Mouse (Mus musculus) mesoderm, embryonic 11.5 days (tissue): ENCODE data around the gene Birc6.
A peak's percentile ranks its signal among the peaks of the same experiment; 100 is the strongest.

Experiments
- DNase-seq: peaks from one replicate; pipeline ENCODE4 v3.0.0-alpha.2; 2012; ENCODE audit warnings: low read depth, low spot score

The Birc6 gene

DNA sequence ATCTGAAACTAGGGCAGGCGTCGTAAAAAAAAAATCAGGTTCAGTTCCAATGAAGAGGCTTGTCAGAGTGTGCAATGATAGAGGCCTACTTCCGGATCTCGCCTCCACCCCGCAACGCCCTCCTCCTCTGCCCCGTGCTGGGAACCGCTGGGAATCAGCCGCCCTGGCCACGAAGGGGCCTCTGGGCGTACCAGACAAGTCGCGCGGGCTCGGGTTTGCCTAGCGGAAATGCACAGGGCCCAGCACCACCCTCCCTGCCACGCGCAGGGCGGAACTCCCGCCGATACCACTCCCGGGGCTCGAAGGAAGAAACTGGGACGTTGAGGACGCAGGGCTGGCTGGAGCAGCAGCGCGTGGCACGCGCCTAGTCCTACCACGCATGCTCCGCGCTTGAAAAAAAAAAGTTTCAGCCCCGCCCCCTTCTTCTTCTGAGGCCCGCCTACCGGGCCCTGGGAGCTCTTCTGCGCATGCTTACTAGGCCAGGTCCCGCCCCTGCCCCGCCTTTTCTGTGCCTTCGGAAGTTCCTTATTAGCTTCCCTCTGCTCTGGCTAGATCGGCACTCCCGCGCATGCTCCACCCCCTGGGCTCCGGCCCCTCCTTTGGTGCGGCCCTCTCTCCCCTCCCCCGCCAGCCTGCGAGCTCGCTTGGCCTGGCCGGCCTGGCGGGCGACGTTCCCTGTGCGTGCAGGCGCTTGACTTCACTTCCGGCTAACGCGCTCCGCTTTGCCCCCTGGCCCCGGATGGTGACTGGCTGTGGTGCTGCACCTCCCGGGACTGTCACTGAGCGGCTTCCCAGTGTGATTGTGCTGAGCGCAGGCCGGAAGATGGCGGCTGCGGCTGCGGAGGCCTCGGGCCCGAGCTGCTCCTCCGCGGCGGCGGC lies at the start of gene Birc6:
TSS of gene Birc6 (plus strand) at position 567 of the 879 bp plus-strand sequence.
- peak; percentile 99 for DNase-seq

DNA sequence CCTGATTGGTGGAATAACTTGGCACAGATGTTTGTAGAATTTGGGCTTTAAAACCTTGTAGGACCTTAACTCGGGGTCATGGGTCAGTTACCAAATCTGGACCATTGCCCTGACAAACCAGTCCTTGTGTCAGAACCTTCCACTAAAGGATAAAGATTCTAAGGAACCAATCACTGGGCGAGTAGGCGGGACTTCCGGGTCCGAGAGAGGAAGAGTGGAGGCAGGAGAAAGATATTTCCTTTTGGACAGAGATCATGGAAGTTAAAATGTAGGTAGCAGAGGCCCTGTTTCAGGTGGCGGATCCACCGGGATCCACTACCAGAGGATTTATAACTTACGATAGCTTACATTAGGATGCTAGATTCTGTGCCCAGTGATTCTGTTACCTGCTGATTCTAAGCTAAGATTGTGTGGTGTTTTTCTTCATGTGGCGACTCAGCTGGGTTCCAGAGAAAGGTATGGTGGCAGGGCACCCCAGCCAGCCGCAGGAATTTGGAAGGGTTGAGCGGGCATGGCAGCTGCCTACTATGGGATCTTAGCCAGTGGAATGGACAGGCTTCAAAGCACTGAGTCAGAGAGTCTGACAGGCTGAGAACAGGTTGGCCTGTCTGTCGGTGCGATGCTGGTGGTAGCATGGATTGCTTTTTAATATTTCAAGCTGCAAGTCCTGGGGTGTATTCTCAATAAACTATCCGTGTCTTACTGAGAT lies 47.6 kb upstream of the Birc6 start:
- DNase-seq = no peak

DNA sequence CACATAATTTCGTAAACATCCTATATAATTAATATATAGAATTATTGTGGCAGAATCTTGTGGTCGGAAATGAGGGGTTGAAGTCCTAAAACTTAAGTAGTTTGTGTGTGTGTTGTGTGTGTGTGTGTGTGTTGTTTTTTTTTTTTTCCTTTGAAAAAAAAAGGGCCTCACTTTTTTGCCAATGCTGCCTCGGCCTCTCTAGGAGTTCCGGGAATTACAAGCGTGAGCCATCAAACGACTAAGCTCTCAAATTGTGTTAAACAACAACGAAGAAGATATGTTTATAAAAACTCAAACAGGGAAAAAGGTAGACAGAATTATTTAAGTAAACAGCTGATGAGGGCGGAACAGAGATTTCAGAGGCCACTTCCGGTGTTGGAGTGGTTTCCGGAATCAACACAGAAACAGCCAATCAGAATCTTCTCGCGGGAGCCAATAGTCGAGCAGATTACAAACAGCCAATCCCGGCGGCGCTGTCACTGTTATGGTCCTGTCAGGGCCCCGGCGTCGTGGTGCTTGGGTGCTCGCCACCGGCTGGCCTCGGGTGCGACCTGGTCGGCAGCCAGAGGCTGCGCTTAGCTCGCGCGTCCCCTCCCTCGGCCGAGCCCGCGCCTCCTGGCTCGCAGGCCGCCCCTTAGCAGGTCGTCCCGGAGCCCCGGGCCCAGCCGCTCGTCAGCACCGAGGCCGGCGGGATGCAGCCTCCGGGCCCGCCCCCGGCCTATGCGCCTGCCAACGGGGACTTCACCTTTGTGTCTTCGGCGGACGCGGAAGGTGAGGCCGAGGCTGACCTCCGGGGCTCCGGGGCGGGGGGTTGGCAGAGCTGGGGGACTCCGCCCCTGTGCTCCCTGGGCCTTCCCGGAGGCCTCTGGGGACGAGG lies 38.8 kb upstream of the Birc6 start, which contains the start of gene Yipf4:
TSS of gene Yipf4 (plus strand) at position 470 of the 877 bp plus-strand sequence.
- DNase-seq = peak; percentile 94

DNA sequence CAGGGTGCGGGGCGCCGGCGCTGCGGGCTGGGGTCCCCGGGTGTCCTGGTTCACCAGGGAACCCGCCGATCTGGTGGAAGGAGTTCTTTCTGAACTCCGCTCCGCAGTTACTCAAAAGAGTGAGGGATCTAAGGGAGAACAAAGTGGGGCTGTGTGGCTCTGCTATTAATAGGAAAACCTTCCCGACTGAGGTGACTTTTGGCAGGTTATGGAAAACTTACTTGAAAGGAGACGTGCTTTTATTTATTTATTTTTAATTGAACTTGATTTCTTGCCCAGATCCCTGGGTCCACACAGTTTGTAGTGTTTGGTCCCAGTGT lies 38.2 kb upstream of the Birc6 start:
- no peak for DNase-seq

DNA sequence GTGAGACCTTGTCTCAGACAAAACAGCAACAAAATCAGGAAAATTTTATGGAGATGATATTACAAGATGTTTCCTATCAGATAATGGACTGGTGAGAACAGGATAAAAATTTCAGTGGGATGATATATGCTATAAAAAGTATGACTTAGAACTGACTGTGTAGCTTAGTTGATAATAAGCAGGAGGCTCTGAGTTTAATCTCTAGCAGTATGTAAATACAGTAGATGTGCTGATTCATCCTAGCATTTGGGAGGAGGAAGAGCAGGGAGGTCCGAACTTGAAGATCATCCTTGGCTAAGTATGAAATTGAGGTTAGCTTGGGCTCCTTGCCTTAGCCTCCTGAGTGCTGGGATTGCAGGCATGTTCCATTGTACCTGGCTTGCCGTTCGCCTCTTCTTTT lies 36.5 kb upstream of the Birc6 start:
- no peak for DNase-seq

DNA sequence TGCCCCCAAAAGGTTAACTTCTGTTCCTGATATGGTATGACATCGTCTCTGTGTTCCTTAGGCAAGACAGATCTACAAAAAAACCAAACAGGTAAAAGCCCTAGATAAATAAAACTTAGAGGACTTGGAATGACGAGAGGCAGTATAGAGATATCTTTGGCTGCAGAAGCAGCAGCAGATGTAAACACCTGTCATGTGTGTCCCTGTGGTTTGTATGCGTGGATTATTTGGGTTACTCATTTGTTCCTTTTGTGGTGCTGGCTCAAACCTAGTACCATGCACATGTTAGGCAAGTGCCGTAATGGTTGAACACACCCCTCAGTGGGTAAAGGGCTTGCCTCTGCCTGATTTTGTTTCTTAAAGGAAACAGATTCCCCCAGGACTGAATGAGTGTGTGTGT lies 27.9 kb upstream of the Birc6 start:
- DNase-seq = no peak

DNA sequence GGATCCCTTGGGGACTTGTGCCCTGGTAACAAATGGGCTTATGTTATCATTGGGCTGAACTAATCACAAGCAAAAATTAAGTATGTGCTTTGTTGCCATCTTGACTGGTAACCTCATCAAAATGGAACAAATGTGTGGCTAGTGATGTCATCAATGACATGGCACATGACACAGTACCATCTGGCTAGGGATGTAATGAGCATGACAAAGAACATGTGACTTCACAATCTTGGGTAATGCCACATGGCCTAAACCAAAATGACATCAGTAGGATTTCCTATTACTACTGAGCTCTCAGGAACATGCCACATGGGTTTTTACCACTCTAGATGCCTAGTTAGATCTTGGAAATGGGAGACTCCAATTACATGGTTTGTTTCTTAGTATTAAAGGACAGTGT lies 27.0 kb upstream of the Birc6 start:
- DNase-seq = no peak

DNA sequence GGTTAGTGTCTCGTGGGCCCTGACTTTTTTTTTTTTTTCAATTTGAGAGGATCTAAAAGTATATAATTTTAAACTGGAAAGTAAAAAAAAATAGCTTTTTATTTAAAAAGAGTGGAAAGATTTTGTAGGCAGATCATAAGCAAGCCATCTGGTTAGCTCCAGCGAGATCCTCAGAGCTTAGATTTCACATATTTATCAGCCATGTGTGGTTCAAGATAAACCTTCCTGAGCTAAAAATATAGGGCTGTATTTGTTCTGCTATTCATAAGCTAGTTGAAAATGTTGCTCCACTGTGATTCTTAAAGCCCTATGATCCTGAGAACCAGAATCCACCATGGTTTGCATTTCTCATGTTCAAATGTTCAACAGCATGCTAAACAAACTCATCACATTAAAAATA lies 20.2 kb upstream of the Birc6 start:
- no peak for DNase-seq

DNA sequence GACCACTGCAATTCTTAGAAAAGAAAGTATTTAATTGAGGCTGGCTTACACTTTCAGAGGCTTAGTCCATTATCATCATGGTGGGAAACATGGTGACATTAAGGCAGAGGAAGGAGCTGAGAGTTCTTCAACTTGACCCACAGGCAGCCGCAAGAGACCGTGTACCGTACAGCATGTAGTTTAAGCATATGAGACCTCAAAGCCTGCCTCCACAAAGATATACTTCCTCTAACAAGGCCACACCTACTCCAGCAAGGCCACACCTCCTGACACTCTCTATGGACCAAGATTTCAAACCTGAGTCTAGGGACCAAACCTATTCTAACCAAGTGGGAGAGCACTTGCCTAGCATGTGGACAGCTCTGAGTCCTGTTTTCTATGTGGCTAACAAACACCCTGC lies 19.5 kb upstream of the Birc6 start:
- no peak for DNase-seq

DNA sequence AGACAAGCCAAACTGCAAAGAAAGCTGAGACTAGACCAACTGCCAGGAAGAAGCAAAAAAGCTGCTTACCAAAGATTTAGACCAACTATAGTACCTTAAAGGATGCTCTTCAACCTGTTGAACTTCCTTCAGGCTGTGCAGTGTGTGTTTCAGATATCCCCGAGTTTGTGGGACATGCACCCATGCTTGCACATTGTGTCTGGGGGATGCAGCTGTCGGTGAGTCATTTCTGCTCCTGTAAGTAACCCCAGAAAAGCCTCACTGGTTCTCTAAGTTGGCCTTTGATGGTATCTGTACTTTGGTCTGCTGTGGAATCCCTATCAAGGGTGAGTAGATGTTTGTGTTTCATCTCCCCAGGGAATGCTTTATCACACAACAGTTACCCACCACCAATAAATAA lies 15.8 kb upstream of the Birc6 start:
- no peak for DNase-seq

DNA sequence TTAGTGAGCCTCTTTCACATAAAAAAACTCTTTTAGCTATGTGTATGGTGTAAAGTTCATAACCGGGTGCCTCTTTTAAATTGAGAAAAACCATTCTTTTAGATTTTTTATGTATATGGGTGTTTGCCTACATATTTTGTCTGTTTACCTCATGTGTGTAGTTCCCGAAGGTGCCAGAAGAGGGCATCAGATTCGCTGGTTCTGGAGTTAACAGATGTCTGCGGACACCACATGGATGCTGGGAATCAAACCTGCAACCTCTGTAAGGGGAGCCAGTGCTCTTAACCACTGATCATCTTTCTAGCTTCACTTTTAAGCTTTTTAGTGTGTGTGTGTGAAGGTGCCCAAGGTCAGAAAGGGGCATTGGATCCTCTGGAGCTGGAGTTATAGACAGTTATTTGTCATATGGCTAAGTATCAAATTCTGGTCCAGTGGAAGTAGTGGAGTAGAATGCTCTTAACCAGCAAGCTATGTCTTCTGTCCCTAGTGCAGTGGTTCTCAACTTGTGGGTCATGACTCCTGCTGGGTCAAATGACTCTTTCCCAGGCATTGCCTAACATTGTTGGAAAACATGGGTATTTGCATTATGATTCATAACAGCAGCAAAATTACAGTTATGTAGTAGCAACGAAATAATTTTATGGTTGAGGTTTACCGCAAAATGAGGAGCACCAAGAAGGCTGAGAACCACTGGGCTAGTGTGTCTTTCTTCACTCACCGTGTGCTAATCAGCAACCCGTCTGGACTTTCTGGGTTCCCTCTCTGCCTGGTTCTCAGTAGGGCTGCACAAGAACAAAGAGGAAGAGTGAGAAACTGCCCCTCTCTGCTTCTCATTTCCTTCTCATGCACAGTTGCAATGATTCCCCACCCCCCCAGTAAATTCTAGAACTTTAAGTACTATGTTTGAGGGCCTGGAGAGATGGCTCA lies 5.0 kb upstream of the Birc6 start:
- no peak for DNase-seq

DNA sequence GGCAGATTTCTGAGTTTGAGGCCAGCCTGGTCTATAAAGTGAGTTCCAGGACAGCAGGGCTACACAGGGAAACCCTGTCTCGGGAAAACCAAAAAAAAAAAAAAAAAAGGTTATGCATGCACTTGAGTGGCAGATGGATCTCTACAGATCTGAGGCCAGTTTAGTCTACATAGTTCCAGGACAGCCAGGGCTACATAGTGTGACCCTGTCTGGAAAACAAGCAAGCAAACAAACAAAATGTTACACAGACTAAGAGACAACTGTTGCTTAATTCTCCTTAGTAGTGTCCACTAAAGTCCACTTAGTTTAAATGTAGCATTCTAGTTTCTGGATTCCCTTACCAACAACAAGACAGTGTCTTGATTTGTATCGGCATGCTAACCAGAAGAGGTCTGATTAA lies 2.0 kb upstream of the Birc6 start:
- DNase-seq = no peak

DNA sequence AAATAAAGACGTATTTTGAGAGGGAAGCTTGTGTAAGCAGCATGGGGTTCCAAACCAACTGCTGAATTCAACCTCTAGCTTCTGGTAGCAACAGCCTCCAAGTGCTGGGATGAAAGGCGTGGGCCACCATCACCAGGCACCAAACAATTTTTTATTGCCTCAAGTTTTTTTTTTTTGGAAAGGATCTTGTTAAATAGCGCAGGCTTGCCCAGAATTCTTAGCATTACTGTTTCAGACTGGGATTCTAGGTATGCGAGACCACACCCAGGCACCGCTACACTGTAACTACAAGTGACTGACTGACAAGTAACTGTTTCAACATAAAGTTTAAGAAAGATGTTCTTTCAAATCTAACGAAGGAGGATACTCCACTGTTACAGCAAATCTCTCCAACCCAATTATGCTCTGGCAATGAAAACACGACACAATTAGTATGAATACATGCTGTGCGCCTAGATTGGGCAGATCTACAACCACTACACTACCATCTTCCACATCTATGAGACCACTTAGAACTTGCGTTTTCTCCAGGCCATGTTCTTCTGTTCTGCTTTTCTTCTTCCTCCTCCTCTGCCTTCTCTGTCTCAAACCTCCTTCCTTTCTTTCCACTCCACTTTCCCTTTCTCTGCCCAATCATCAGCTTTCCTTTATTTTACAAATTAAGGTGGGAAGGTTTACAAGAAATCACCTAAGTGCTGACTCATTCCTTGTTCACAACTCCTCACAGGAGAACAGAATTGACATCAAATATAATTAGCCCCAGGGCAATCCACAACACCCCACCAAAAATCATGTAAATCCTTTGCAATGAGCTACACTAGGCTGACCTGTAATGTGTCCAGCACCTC lies 1.1 kb upstream of the Birc6 start:
- no peak for DNase-seq

DNA sequence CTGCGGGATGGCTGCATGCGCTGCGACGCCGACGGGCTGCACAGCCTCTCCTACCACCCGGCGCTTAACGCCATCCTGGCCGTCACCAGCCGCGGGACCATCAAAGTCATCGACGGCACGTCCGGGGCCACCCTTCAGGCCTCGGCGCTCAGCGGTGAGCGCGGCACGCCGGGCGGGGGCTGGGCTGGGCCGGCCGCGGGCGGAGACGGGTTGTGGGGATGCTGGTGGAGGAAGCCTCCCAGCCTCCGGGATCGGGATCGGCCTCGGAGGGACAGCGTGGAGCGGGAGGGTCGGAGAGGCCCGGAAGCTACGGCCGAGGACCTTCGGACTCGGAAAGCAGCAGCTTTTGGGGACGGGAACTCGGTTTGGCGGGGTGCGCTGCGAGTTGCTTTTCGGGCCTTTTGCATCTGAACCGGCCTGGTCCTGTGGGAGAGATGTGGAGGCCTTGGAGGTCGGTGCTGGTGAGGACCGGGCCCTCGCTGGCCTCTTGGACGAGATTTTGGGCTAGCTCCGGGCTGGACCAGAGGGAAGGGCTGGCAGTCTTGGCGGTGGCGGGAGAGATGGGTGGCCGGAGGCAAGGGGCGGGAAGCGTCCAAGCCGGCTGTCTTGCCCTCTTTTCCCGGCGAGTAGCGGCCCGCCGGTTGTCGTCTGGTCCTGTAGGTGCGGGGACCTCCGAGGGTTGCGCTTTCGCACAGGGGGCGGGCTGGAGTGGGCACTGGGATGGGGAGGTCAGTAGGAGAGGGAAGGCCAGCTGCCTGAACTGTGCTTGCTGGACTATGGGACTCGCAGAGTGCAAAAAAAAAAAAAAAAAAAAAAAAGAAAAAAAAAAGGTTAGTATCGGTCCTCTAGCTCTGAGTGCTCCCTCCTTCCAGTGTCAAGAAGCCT lies 795 bp downstream of the Birc6 start:
- no peak for DNase-seq

DNA sequence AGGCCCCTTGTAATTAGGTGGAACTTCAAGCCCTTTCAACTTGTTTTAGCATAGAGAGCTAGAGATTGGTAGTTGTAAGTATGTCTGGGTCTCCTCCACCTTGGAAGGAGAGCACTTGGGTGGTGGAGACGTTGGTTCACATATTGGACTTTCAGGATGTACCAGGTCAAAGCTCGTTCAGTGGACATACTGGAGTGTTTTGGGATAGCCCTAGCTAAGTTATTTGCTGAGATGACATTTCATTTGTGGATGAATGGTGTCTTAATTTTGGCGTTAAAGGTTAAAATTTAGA lies 1.4 kb downstream of the Birc6 start:
- no peak for DNase-seq

DNA sequence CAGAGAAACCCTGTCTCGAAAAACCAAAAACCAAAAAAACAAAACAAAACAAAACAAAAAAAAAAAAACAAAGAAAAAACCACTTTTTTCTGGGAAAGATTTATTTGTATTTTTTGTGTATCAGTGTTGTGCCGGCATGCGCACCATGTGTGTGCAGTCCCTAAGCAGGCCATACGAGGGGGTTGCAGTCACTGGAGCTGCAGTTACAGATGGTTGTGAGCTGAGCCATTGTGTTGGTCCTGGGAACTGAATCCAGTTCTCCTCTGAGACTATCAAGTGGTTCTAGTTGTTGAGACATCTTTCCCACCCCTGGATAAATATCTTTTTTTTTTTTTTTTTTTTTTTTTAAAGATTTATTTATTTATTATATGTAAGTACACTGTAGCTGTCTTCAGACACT lies 6.9 kb downstream of the Birc6 start:
- DNase-seq = no peak

DNA sequence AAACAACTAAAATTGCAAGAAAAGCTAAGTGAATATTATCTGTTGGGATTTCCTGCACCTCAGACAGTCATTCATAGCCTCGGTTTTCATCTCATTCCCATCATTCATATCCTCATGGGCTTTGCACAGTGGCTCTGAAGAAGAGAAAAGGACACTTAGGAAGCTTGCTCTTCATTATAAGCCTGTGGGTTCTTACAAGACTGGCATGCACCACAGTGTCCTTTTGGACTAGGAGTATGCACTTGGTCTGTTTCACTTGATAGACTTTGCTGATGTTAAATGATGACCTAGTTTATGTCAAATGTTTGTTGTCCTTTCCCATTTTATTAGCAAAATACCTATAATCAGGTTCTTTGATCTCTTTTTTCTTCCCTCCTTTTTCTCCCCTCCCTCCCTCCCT lies 9.4 kb downstream of the Birc6 start:
- DNase-seq = no peak

DNA sequence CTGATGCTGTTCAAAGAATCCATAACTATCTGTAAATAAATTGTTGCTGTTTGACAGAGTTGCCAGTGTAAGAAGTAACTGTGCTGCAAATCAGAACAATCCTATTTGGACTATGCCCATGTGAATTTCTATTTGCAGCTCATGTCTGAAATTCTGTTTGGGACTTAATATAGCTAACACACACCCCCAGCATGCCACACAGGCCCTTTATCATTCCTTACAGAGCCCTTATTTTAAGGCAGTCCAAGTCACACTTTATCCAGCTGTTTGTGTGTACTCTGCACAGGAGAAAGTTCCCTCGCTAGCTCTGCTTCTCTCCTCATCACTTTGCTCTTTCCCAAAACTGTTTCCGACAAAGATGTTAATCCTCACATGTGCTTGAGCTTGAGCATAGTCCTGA lies 15.5 kb downstream of the Birc6 start:
- no peak for DNase-seq

DNA sequence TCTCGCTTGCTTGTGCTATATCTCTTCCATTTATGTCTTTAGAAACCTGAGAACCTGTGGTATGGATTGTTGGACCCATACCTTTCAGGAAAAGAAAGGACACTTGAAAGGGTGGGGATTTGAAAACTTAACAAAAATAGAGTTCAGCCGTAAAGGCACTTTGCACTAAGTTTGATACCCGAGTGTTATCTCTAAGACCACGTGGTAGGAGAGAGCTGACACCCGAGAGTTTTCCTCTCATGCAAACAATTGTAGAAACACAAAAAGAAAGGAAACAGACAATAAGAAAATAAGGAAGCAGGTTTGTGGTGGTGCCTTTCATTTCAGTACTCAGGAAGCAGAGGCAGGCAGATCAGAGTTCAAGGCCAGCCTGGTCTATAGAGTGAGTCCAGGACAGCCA lies 26.0 kb downstream of the Birc6 start:
- DNase-seq = no peak
